Mouse (Mus musculus) G1E (cell line): ENCODE results near the gene Stambpl1. TPM values are rescaled to one million over a fixed set of nuclear protein-coding genes. Genes with fewer than 3 reads are reported as not detected.

Source experiments
- ATAC-seq: 2 replicates; pipeline ENCODE4 v1.8.0; 2016; ENCODE audit warnings: mild to moderate bottlenecking; ENCODE audit not compliant: insufficient number of reproducible peaks, poor library complexity, low FRiP score, severe bottlenecking; ENCODE audit errors: extremely low read depth
- DNase-seq: peaks from one replicate; pipeline ENCODE4 v3.0.0; 2012; ENCODE audit warnings: low spot score
- H3K27me3 ChIP-seq: 2 replicates; pipeline ENCODE4 v1.6.1; 2012; ENCODE audit warnings: mild to moderate bottlenecking, low read length, inconsistent platforms; ENCODE audit not compliant: insufficient read depth
- H3K36me3 ChIP-seq: replicated peaks from 2 replicates; pipeline ENCODE3; 2012; ENCODE audit warnings: mild to moderate bottlenecking, inconsistent platforms
- H3K4me1 ChIP-seq: 2 replicates; pipeline ENCODE4 v1.6.1; 2012; ENCODE audit warnings: low read depth, low read length, inconsistent platforms, mixed read lengths; ENCODE audit not compliant: insufficient read depth
- H3K4me3 ChIP-seq: 2 replicates; pipeline ENCODE4 v1.5.1; 2012; ENCODE audit warnings: low read depth, mild to moderate bottlenecking, inconsistent platforms, low read length, moderate library complexity, mixed read lengths
- H3K9me3 ChIP-seq: replicated peaks from 2 replicates; pipeline ENCODE4 v1.6.1; 2012; ENCODE audit warnings: inconsistent platforms
- CTCF ChIP-seq: IDR thresholded peaks from 2 replicates; pipeline ENCODE4 v1.5.1; 2012; ENCODE audit warnings: low read depth, low read length, inconsistent platforms, mixed read lengths
- GATA1 ChIP-seq: IDR thresholded peaks from 2 replicates; pipeline ENCODE4 v1.6.1; 2012; ENCODE audit warnings: borderline replicate concordance, low read length, inconsistent platforms, mixed read lengths
- GATA2 ChIP-seq: IDR thresholded peaks from 2 replicates; pipeline ENCODE4 v1.6.1; 2012; ENCODE audit warnings: low read depth, low read length, inconsistent platforms, borderline replicate concordance
- POLR2AphosphoS5 ChIP-seq: IDR thresholded peaks from 2 replicates; pipeline ENCODE4 v1.6.1; 2012; ENCODE audit warnings: low read depth, low read length, inconsistent platforms; ENCODE audit not compliant: insufficient replicate concordance
- TAL1 ChIP-seq: conservative IDR thresholded peaks from 2 replicates; pipeline ENCODE4 v1.6.1; 2012; ENCODE audit warnings: low read depth, low read length, inconsistent platforms, mixed read lengths
- polyA plus RNA-seq: library from polyadenylated mRNA; stranded (reverse); fragments of >175 nt; gene quantifications from 2 replicates; pipeline ENCODE4 v1.2.3, GENCODE M21; 2012
- total RNA-seq, 2 experiments: library from RNA; stranded (forward) in 1 of 2; stranded (reverse) in 1 of 2; fragments of 200-1000 nt in 1 of 2; fragments of >200 nt in 1 of 2; fragmentation: Nextera tagmentation in 1 of 2; gene quantifications; 2 replicates each; pipeline ENCODE4 v1.2.3; 2014 to 2017

Gene Stambpl1
- total and polyA plus RNA-seq, 3 experiments: 0.44 TPM; not detected in 2

GRCm38 (mm10) chr19:34181234-34181633 is 10.8 kb upstream of the Stambpl1 start:
- H3K4me3 ChIP-seq: no peak overlapping the region
- no peak for TF ChIP-seq CTCF
- no peak for TF ChIP-seq GATA1
- no peak for TF ChIP-seq GATA2
- TF ChIP-seq TAL1: no peak
- no peak for TF ChIP-seq POLR2AphosphoS5
- H3K36me3 ChIP-seq: no peaks in the 10 kb centered on the region
- DNase-seq (no peak), ATAC-seq (no peak)
- H3K9me3 ChIP-seq: no peaks in the 10 kb centered on the region
- H3K4me1 ChIP-seq: no peaks in the 10 kb centered on the region
- no peaks in the 10 kb centered on the region for H3K27me3 ChIP-seq

DNA sequence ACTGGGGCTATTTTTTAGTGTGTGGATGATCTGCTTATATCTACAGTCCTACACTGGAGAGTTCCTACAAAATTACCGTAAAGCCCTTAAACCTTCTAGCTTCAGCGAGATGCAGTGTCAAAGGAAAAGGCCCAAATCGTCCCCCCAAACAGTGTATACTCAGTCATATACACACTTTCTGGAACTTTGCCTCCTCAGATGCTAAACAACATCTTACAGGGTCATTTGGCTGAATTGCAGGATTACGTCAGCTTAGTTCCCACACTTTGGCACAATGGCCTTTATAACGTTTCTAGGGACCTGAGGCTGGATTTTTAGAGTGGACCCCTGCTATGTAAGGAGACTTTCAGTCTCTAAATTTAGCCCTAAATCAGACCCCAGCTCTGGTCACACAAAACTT is 9.5 kb upstream of the Stambpl1 start:
- H3K4me3 ChIP-seq: no peak overlapping the region
- no peaks in the 10 kb centered on the region for H3K4me1 ChIP-seq
- no peaks in the 10 kb centered on the region for H3K9me3 ChIP-seq
- H3K36me3 ChIP-seq: no peaks in the 10 kb centered on the region
- no peak for TF ChIP-seq GATA1
- ATAC-seq (no peak), DNase-seq (no peak)
- H3K27me3 ChIP-seq: no peaks in the 10 kb centered on the region

GRCm38 (mm10) chr19:34186845-34187244 is 5.2 kb upstream of the Stambpl1 start:
- H3K4me1 ChIP-seq: no peaks in the 10 kb centered on the region
- no peaks in the 10 kb centered on the region for H3K36me3 ChIP-seq
- H3K9me3 ChIP-seq: no peaks in the 10 kb centered on the region
- H3K4me3 ChIP-seq: no peak overlapping the region
- TF ChIP-seq TAL1: no peak
- no peak for TF ChIP-seq CTCF
- TF ChIP-seq POLR2AphosphoS5: no peak
- no peak for TF ChIP-seq GATA1
- no peak for TF ChIP-seq GATA2
- ATAC-seq (no peak), DNase-seq (no peak)
- H3K27me3 ChIP-seq: no peaks in the 10 kb centered on the region

- no peaks in the 10 kb centered on the region for H3K36me3 ChIP-seq
- TF ChIP-seq CTCF (no peak), TAL1 (no peak), GATA1 (no peak), GATA2 (no peak), POLR2AphosphoS5 (no peak)
- ATAC-seq: no peak
- no peak for DNase-seq
- H3K4me3 ChIP-seq: no peak overlapping the region
- no peaks in the 10 kb centered on the region for H3K27me3 ChIP-seq
- H3K4me1 ChIP-seq: no peaks in the 10 kb centered on the region
- peaks cover 4% of the 10 kb centered on the region for H3K9me3 ChIP-seq
Measured at GRCm38 (mm10) chr19:34191645-34192007, 403 bp upstream of the Stambpl1 start.

- Histone ChIP-seq H3K9me3 (peaks cover 4% of the 10 kb centered on the region), H3K36me3 (no peaks in the 10 kb centered on the region), H3K27me3 (no peaks in the 10 kb centered on the region), H3K4me3 (no peak overlapping the region), H3K4me1 (no peaks in the 10 kb centered on the region)
- DNase-seq: no peak
- ATAC-seq: no peak
- TF ChIP-seq GATA1 (no peak), POLR2AphosphoS5 (no peak), CTCF (no peak), GATA2 (no peak), TAL1 (no peak)
Measured at GRCm38 (mm10) chr19:34193149-34193548, 1.1 kb downstream of the Stambpl1 start.

DNA sequence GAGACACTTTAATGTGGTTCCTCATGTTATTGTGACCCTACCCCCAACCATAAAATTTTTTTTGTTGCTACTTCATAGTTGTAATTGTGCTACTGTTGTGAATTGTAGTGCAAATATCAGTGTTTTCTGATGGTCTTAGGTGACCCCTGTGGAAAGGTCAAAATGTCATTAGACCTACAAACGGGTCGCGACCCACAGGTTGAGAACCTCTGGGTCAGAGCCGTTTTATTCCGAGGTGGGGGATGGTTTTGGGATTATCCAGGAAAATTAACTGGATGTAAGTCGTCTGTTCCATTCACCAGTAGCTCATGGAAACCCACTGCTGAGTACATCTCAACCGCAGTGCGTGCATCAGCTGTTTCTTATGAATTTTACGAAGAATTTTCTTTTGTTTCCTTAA is 1.7 kb downstream of the Stambpl1 start:
- no peaks in the 10 kb centered on the region for H3K4me1 ChIP-seq

More for the DNA sequence above, 1.7 kb downstream of the Stambpl1 start:
- Histone ChIP-seq H3K9me3 (peaks cover 4% of the 10 kb centered on the region), H3K4me3 (no peak overlapping the region), H3K27me3 (no peaks in the 10 kb centered on the region), H3K36me3 (no peaks in the 10 kb centered on the region)
- ATAC-seq (no peak), DNase-seq (no peak)
- TF ChIP-seq TAL1 (no peak), GATA2 (no peak), GATA1 (no peak), CTCF (no peak), POLR2AphosphoS5 (no peak)
